Mouse (Mus musculus) retina, postnatal 7 days (tissue): ENCODE data around the gene Srxn1.

Experiments used
- DNase-seq: peaks from one replicate; pipeline ENCODE4 v3.0.0-alpha.2; 2012; ENCODE audit warnings: low read depth, low spot score

Gene Srxn1

DNA sequence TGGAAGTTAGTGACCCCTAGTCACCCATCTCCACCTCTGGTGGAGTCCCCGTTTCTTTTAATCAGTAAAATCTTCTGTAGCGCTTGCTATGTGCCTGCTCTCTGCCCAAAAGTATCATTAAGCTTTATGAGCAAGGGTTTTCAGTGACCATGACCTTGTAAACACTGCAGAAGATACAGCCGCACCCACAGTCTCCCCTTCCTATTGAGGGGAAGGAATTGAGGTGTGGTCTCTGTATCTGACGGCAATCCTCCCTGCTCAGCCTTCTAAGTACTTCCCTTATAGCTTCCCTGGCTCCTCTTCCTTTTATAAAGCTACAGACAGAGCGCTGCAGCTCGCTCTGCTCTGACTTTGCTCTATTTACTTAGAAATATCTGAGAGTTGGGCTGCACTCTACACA lies 51.2 kb downstream of the Srxn1 start:
- DNase-seq: no peak

DNA sequence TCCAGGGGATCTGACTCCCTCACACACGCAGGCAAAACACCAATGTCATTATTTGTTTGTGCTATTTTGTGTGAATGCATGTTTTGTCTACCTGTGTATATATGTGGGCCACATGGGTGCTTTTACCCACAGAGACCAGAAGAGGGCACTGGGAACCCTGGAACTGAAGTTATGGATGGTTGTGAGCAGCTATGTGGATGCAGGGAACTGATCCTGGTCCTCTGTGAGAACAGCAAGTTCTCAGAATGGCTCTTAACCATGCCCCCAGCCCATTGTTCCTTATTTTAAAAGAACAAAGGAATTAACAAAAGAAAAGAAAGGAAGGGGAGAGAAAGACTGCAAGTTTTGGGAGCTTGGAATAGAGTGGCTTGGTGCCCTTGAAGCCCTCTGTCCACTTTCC lies 54.2 kb downstream of the Srxn1 start:
- no peak for DNase-seq
